Mouse (Mus musculus) neural tube, embryonic 15.5 days (tissue): ENCODE data around the gene Thra. TPM values are rescaled to one million over a fixed set of nuclear protein-coding genes. Genes with fewer than 3 reads are reported as not detected.

Experiments
- ATAC-seq: fragments of 200-750 bp; cut with Nextera tagmentation; 2 replicates; pipeline ENCODE4 v1.8.0; 2017; ENCODE audit warnings: mild to moderate bottlenecking, moderate TSS enrichment, moderate library complexity; ENCODE audit not compliant: low FRiP score
- H3K27ac ChIP-seq: fragments of 300-500 bp; sonication (generic); replicated peaks from 2 replicates; pipeline ENCODE4 v1.5.1; 2015; ENCODE audit warnings: mild to moderate bottlenecking, inconsistent platforms
- H3K27me3 ChIP-seq: fragments of 300-500 bp; sonication (generic); replicated peaks from 2 replicates; pipeline ENCODE4 v1.6.1; 2015; ENCODE audit warnings: inconsistent platforms
- H3K36me3 ChIP-seq: fragments of 300-500 bp; sonication (generic); 2 replicates; pipeline ENCODE4 v1.6.1; 2015; ENCODE audit warnings: inconsistent platforms
- H3K4me1 ChIP-seq: fragments of 300-500 bp; sonication (generic); 2 replicates; pipeline ENCODE4 v1.6.1; 2015; ENCODE audit warnings: inconsistent platforms
- H3K4me2 ChIP-seq: fragments of 300-500 bp; sonication (generic); 2 replicates; pipeline ENCODE4 v1.6.1; 2015; ENCODE audit warnings: inconsistent platforms, mild to moderate bottlenecking, moderate library complexity
- H3K4me3 ChIP-seq: fragments of 300-500 bp; sonication (generic); replicated peaks from 2 replicates; pipeline ENCODE4 v1.5.1; 2015; ENCODE audit warnings: mild to moderate bottlenecking, inconsistent platforms
- H3K9ac ChIP-seq: fragments of 300-500 bp; sonication (generic); replicated peaks from 2 replicates; pipeline ENCODE4 v1.6.1; 2015; ENCODE audit warnings: mild to moderate bottlenecking, inconsistent platforms
- H3K9me3 ChIP-seq: fragments of 300-500 bp; sonication (generic); replicated peaks from 2 replicates; pipeline ENCODE4 v1.6.1; 2016; ENCODE audit warnings: inconsistent platforms
- WGBS: fragments of 180-500 bp; shearing (Covaris S2); methylation state at CpG from one replicate; pipeline ENCODE4 v1.1.7; 2015; ENCODE audit warnings: mixed read lengths; 5-methylcytosine and 5-hydroxymethylcytosine counted together
- polyA plus RNA-seq: library from polyadenylated mRNA; unstranded; fragments of >200 nt; fragmentation: Nextera tagmentation; extraction: Ambion mirVana; gene quantifications from 2 replicates; pipeline ENCODE4 v1.2.1, GENCODE M21; 2015

The Thra gene
- polyA plus RNA-seq, 1 experiment from 2014 or later = 125 TPM

DNA sequence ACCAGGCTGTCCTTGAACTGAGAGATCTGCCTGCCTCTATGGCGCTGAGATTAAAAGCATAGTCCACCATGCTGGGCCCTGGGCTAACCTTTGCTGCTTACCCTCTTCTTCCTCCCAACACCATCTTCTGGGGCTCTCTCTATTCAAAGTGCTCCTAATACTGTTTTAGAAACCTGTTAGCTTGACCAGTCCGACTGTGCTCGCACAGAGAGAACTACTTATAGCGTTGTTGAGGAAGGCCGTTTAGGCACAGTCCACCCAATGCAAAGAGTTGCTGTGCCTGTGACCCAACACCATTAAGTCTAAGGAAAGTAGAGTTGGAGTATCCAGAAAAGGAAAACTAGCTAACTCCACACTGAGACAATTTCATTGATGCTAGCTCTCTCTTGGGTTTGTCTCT, 47.7 kb downstream of the Thra start:
- peak overlapping the region; percentile 97 for H3K4me2 ChIP-seq
- no peaks in the 10 kb centered on the region for H3K9me3 ChIP-seq
- no peaks in the 10 kb centered on the region for H3K36me3 ChIP-seq
- H3K27me3 ChIP-seq = no peaks in the 10 kb centered on the region
- H3K27ac ChIP-seq = peak overlapping the region; percentile 74
- H3K9ac ChIP-seq = no peak overlapping the region
- ATAC-seq = no peak
- 92% methylated on average over 5 of the region's 5 CpGs for WGBS
- no peak overlapping the region for H3K4me3 ChIP-seq
- H3K4me1 ChIP-seq = peaks cover 66% of the 10 kb centered on the region

DNA sequence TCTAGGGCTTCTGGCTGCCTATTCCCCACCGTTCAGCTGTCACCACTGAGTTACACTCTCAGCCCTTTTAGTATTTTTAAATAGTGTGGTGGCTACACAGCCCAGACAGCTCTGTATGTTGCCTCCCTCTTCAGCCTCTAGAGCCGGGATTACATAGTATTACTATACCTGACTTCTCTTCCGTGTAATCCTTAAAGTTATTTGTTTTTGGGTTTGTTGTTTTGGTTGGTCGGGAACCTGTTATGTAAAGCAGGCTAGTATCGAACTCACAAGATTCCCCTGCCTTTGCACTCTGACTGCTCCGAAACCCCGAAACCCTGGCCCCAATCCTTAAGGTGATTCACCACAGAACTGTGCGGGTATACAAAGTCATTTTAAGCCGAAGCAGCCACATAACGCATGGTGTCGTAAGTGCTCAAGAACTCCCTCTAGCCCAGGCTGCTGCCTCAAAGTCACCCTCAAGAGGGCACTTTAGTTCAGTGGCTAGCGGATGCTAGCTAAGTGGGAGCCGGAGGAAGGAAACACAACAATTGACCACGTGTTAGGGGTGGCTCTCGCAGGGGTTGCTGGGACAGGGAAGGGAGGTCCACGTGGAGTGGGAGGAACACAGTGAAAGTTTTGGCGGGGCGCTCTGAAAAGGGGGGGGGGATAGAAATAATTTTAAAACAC, 48.2 kb downstream of the Thra start:
- peak; percentile 77 for ATAC-seq

GRCm38 (mm10) chr11:98789219-98789807, 48.9 kb downstream of the Thra start:
- 1% methylated on average over 25 of the region's 25 CpGs for WGBS
- H3K27me3 ChIP-seq = no peaks in the 10 kb centered on the region
- H3K36me3 ChIP-seq = no peaks in the 10 kb centered on the region
- peaks cover 66% of the 10 kb centered on the region for H3K4me1 ChIP-seq
- peak overlapping the region; percentile 47 for H3K4me3 ChIP-seq
- ATAC-seq = no peak
- H3K9ac ChIP-seq = peak overlapping the region; percentile 51
- H3K9me3 ChIP-seq = no peaks in the 10 kb centered on the region
- H3K4me2 ChIP-seq = peak overlapping the region; percentile 97
- H3K27ac ChIP-seq = peak overlapping the region; percentile 74

More for the DNA sequence above, 48.2 kb downstream of the Thra start:
- no peaks in the 10 kb centered on the region for H3K9me3 ChIP-seq
- peaks cover 66% of the 10 kb centered on the region for H3K4me1 ChIP-seq
- peak overlapping the region; percentile 47 for H3K4me3 ChIP-seq
- WGBS = 13% methylated on average over 17 of the region's 18 CpGs
- H3K27me3 ChIP-seq = no peaks in the 10 kb centered on the region
- peak overlapping the region; percentile 97 for H3K4me2 ChIP-seq
- no peaks in the 10 kb centered on the region for H3K36me3 ChIP-seq
- peak overlapping the region; percentile 41; the same call in 1 of the 2 replicates for H3K9ac ChIP-seq
- peak overlapping the region; percentile 74 for H3K27ac ChIP-seq

DNA sequence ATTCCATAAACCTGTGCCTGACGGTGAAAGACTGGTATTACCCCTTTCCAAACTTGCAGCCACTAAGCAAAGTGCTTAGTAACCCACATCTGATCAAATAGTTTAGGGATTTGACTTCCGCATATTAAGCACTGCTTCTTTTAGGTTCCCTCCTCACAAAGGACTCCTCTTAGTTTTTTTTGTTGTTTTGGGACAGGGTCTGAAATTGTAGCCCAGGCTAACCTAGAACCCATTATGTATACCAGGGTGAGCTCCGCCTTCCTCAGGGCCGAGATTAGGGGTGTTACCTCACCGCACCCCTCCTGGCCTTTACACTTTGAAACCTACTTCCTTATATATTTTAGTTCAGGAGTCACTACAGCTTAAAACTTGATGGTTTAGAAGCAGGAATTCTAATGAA, 49.4 kb downstream of the Thra start:
- 0 out of 2 replicates have a peak overlapping the region, but pooled peaks have one; percentile 51 for H3K9ac ChIP-seq
- ATAC-seq = no peak
- H3K27me3 ChIP-seq = no peaks in the 10 kb centered on the region
- H3K4me3 ChIP-seq = peak overlapping the region; percentile 47
- H3K36me3 ChIP-seq = no peaks in the 10 kb centered on the region
- WGBS = 44% methylated on average over 5 of the region's 5 CpGs
- no peak overlapping the region for H3K27ac ChIP-seq
- H3K9me3 ChIP-seq = no peaks in the 10 kb centered on the region
- H3K4me1 ChIP-seq = peaks cover 62% of the 10 kb centered on the region
- H3K4me2 ChIP-seq = peak overlapping the region; percentile 97

DNA sequence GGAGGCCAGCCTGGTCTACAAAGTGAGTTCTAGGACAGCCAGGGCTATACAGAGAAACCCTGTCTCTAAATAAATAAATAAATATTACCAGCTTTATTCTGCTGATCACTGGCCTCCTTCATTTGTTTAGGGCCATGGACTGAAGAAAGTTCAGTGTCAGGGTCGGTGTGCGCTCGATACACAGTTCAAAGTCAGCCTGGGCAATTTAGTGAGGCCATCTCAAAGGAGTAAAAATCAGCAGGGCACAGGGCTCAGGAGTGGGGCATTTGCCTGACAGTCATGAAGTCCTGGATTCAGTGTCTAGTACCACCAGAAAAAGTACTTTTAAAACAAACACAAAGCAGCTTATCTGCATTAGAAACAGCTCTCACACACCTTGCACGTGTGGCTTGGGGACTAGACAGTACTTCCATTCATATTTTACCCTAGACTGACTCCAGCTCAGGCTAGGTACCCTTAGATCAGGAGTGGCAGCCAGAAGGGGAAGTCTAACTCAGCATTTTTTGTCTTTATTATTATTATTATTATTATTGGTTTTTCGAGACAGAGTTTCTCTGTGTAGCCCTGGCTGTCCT, 50.3 kb downstream of the Thra start:
- Histone ChIP-seq H3K4me1 (peaks cover 53% of the 10 kb centered on the region), H3K9ac (no peak overlapping the region), H3K27ac (no peak overlapping the region), H3K4me2 (no peak overlapping the region), H3K27me3 (no peaks in the 10 kb centered on the region), H3K36me3 (no peaks in the 10 kb centered on the region), H3K9me3 (no peaks in the 10 kb centered on the region), H3K4me3 (no peak overlapping the region)
- ATAC-seq = no peak
- WGBS = 84% methylated on average over 5 of the region's 5 CpGs

GRCm38 (mm10) chr11:98791448-98791847, 51.0 kb downstream of the Thra start:
- no peak for ATAC-seq
- WGBS = 68% methylated on average over 1 of the region's 1 CpGs
- H3K4me3 ChIP-seq = no peak overlapping the region

DNA sequence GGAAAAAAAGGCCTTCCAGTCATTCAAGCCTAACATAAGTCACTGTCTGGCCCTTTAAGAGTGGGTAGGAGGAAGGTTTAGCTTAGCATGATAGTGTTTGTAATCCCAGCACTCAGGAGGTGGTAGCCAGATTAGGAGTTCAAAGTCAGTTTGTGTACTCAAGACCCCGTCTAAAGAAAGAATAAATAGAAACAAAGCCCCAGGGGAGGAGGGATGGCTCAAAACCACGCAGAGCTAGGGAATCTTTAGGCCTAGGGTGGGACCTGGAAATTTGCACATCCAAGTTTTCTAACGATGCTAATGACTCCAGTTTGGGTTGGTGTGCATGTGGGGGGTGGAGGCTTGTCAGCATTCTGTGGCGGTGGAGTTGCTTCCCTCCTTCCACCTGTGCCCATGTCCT, 51.6 kb downstream of the Thra start:
- no peak overlapping the region for H3K4me2 ChIP-seq
- H3K9ac ChIP-seq = no peak overlapping the region
- H3K27ac ChIP-seq = no peak overlapping the region
- H3K36me3 ChIP-seq = no peaks in the 10 kb centered on the region
- no peaks in the 10 kb centered on the region for H3K9me3 ChIP-seq
- H3K4me1 ChIP-seq = peaks cover 40% of the 10 kb centered on the region
- WGBS = 10% methylated on average over 4 of the region's 4 CpGs
- ATAC-seq = no peak
- H3K27me3 ChIP-seq = no peaks in the 10 kb centered on the region
- H3K4me3 ChIP-seq = no peak overlapping the region

More at GRCm38 (mm10) chr11:98791448-98791847, 51.0 kb downstream of the Thra start:
- Histone ChIP-seq H3K4me1 (peaks cover 46% of the 10 kb centered on the region), H3K27ac (no peak overlapping the region), H3K9ac (no peak overlapping the region), H3K9me3 (no peaks in the 10 kb centered on the region), H3K4me2 (no peak overlapping the region), H3K36me3 (no peaks in the 10 kb centered on the region), H3K27me3 (no peaks in the 10 kb centered on the region)

DNA sequence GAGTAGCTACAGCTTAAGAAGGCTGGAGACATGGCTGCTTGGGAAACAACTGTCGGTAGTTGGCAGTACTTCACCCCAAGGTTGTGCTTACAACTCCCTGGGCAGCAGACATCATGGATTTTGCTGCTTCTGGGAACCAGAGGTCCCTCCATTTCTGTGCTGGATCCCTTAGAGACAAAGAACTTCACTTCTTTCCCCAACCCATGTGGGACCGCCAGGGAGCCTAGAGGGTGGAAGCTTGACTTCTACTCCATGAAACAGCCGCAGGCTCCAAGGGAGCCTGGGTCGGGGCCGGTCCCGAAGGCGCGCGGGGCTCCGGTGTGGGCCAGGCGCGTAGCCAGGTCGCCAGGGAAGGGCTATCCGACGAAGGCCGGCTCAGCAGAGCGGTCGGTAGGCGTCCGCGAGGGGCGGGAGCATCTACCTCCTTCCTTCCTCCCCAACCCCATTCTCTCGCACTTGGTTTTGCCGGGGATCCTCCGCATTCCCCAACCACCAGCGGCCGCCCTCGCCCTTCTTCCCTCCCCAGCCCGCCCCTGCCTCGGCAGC, 54.1 kb downstream of the Thra start:
- Histone ChIP-seq H3K36me3 (peaks cover 7% of the 10 kb centered on the region), H3K4me2 (peak overlapping the region; percentile 94), H3K9me3 (no peaks in the 10 kb centered on the region), H3K4me3 (peak overlapping the region; percentile 71), H3K9ac (peak overlapping the region; percentile 90), H3K4me1 (peaks cover 44% of the 10 kb centered on the region), H3K27ac (peak overlapping the region; percentile 100), H3K27me3 (no peaks in the 10 kb centered on the region)
- ATAC-seq = peak; percentile 48
- WGBS = 0% methylated on average over 25 of the region's 30 CpGs

DNA sequence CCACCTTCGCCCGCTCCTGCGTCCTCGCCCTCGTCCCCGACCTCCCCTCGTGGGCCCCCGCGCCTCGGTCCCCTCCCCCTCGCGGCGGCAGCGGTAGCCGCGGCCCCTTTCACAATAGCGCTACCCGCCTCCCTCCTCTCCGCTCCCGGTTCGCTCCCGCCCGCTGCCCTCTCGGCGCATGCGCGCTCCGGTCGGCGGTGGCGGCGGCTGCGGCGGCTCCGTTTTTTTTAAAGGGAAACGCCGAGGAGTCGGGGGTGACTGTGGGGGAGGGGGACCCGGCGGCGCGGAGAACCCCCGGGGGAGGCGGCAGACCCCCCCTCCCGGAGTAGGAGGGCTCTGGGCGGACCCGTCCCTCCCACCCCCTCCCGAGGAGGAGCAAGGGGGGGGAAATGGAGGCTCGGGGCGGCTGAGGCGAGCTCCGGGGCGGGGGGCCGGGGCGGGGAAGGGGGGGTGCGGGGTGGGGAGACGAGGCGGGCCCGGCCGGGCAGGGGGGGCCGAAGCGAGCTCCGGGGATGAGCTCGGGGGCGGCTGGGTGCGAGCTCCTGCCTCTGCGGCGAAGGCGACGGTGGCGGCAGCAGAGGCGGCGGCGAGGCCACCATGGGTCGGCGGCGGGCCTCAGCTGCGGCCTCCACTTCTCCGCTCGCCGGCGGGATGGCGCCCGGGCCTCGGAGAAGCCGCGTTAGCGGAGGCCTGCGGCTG, 54.7 kb downstream of the Thra start, which contains the start of gene Msl1:
TSS of gene Msl1 (plus strand) at position 502 of the 699 bp plus-strand sequence.
- under 1% methylated on average over 50 of the region's 89 CpGs for WGBS
- peak within 1 kb of the TSS; percentile 100 for H3K27ac ChIP-seq
- peaks cover 40% of the 10 kb centered on the region for H3K4me1 ChIP-seq
- H3K4me2 ChIP-seq = peak within 1 kb of the TSS; percentile 94
- no peaks in the 10 kb centered on the region for H3K27me3 ChIP-seq
- peak; percentile 53 for ATAC-seq
- H3K9ac ChIP-seq = peak within 1 kb of the TSS; percentile 90
- H3K9me3 ChIP-seq = no peaks in the 10 kb centered on the region
- H3K36me3 ChIP-seq = peaks cover 13% of the 10 kb centered on the region
- peak within 1 kb of the TSS; percentile 71 for H3K4me3 ChIP-seq

DNA sequence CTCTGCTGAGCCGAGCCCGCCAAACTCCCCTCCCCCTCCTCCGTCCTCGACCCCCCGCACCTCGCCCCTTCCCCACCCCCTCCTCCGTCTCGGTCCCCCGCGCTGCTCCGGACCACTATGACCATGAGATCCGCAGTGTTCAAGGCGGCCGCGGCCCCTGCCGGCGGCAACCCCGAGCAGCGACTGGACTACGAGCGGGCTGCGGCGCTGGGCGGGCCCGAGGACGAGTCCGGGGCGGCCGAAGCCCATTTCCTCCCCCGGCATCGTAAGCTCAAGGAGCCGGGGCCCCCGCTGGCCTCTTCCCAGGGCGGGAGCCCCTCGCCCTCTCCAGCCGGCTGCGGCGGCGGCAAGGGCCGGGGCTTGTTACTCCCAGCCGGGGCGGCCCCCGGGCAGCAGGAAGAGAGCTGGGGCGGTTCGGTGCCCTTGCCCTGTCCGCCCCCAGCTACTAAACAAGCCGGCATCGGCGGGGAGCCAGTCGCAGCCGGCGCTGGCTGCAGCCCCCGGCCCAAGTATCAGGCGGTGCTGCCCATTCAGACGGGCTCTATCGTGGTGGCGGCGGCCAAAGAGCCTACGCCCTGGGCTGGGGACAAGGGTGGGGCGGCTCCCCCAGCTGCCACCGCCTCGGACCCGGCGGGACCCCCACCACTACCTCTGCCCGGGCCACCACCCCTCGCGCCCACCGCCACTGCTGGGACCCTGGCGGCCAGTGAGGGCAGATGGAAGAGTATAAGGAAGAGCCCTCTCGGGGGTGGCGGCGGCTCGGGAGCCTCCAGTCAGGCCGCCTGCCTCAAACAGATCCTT, 55.5 kb downstream of the Thra start:
- Histone ChIP-seq H3K4me2 (peak overlapping the region; percentile 94), H3K27me3 (no peaks in the 10 kb centered on the region), H3K27ac (peak overlapping the region; percentile 100), H3K4me1 (peaks cover 45% of the 10 kb centered on the region), H3K9ac (peak overlapping the region; percentile 90), H3K36me3 (peaks cover 20% of the 10 kb centered on the region), H3K9me3 (no peaks in the 10 kb centered on the region), H3K4me3 (peak overlapping the region; percentile 71)
- under 1% methylated on average over 60 of the region's 74 CpGs for WGBS
- ATAC-seq = peak; percentile 51
